Mouse (Mus musculus) forebrain, embryonic 11.5 days (tissue): ENCODE data around the gene Tcirg1. TPM values are rescaled to one million over a fixed set of nuclear protein-coding genes. Genes with fewer than 3 reads are reported as not detected.

Source experiments
- ATAC-seq: fragments of 200-750 bp; cut with Nextera tagmentation; replicated peaks from 2 replicates; pipeline ENCODE4 v1.8.0; 2017; ENCODE audit warnings: moderate TSS enrichment; ENCODE audit not compliant: low FRiP score
- DNase-seq: peaks from one replicate; pipeline ENCODE4 v3.0.0-alpha.2; 2017; ENCODE audit warnings: low spot score
- H3K27ac ChIP-seq: fragments of 300-500 bp; sonication (generic); 2 replicates; pipeline ENCODE4 v1.5.1; 2014; ENCODE audit warnings: low read depth, low read length
- H3K27me3 ChIP-seq: fragments of 300-500 bp; sonication (generic); 2 replicates; pipeline ENCODE4 v1.6.1; 2014; ENCODE audit warnings: mild to moderate bottlenecking, low read length, mixed read lengths; ENCODE audit not compliant: control insufficient read depth, insufficient read depth
- H3K36me3 ChIP-seq: fragments of 300-500 bp; sonication (generic); 2 replicates; pipeline ENCODE4 v1.6.1; 2014; ENCODE audit warnings: mild to moderate bottlenecking, low read length, moderate library complexity, mixed read lengths; ENCODE audit not compliant: control insufficient read depth, insufficient read depth
- H3K4me1 ChIP-seq: fragments of 300-500 bp; sonication (generic); replicated peaks from 2 replicates; pipeline ENCODE4 v1.6.1; 2014; ENCODE audit warnings: low read length, mixed read lengths; ENCODE audit not compliant: control insufficient read depth, insufficient read depth
- H3K4me2 ChIP-seq: fragments of 300-500 bp; sonication (generic); 2 replicates; pipeline ENCODE4 v1.6.1; 2014; ENCODE audit warnings: low read depth, mild to moderate bottlenecking, low read length, moderate library complexity, mixed read lengths; ENCODE audit not compliant: severe bottlenecking
- H3K4me3 ChIP-seq: fragments of 300-500 bp; sonication (generic); 2 replicates; pipeline ENCODE4 v1.5.1; 2014; ENCODE audit warnings: low read depth, low read length
- H3K9ac ChIP-seq: fragments of 300-500 bp; sonication (generic); 2 replicates; pipeline ENCODE4 v1.6.1; 2014; ENCODE audit warnings: low read length
- H3K9me3 ChIP-seq: fragments of 300-500 bp; sonication (generic); 2 replicates; pipeline ENCODE4 v1.6.1; 2016; ENCODE audit warnings: low read length, mixed read lengths; ENCODE audit not compliant: control insufficient read depth
- WGBS: fragments of 180-500 bp; shearing (Covaris S2); extraction: QIAGEN DNeasy Blood & Tissue Kit; methylation state at CpG from one replicate; pipeline ENCODE4 v1.1.7; 2014; 5-methylcytosine and 5-hydroxymethylcytosine counted together
- polyA plus RNA-seq: library from polyadenylated mRNA; unstranded; fragments of >200 nt; fragmentation: Nextera tagmentation; extraction: Ambion mirVana; gene quantifications from 2 replicates; pipeline ENCODE4 v1.2.1, GENCODE M21; 2014

Gene Tcirg1
- polyA plus RNA-seq, 1 experiment from 2014 or later: 11.4 TPM

DNA sequence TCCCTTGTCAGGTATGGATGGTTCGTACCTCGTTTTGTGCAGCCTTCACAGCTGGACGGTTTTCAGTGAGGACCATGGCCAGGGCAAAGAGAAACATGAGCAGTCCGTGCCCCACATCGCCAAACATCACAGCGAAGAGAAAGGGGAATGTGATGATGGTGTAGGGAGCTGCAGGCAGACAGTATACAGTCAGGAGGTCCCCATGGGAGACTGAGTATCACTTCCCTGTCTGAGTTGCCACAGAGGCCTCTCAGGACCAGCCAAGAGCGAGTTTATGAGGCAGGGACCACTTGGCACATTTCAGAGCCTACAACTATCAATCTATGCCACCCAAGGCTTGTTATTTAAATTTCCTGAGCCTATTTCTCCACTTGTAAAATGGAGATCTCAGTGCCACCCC, 8.0 kb downstream of the Tcirg1 start:
- Histone ChIP-seq H3K4me3 (no peak overlapping the region), H3K4me2 (no peak overlapping the region), H3K4me1 (peaks cover 4% of the 10 kb centered on the region; the same call in 1 of the 2 replicates), H3K36me3 (peaks cover 9% of the 10 kb centered on the region; the same call in 1 of the 2 replicates), H3K9ac (no peak overlapping the region), H3K27me3 (no peaks in the 10 kb centered on the region), H3K9me3 (no peaks in the 10 kb centered on the region), H3K27ac (no peak overlapping the region)
- no peak for ATAC-seq
- WGBS: 88% methylated on average over 7 of the region's 7 CpGs
- no peak for DNase-seq

- Histone ChIP-seq H3K27ac (no peak overlapping the region), H3K4me3 (no peak overlapping the region), H3K9me3 (no peaks in the 10 kb centered on the region), H3K36me3 (peaks cover 13% of the 10 kb centered on the region), H3K4me1 (peaks cover 4% of the 10 kb centered on the region; the same call in 1 of the 2 replicates), H3K27me3 (no peaks in the 10 kb centered on the region), H3K4me2 (no peak overlapping the region), H3K9ac (no peak overlapping the region)
- DNase-seq: no peak
- no peak for ATAC-seq
- 95% methylated on average over 5 of the region's 5 CpGs for WGBS
Measured at GRCm38 (mm10) chr19:3897557-3897956, 9.4 kb downstream of the Tcirg1 start.

GRCm38 (mm10) chr19:3896208-3896607, 10.7 kb downstream of the Tcirg1 start:
- H3K4me3 ChIP-seq: no peak overlapping the region
- H3K9ac ChIP-seq: no peak overlapping the region
- no peaks in the 10 kb centered on the region for H3K27me3 ChIP-seq
- DNase-seq (no peak), ATAC-seq (no peak)
- peaks cover 4% of the 10 kb centered on the region; the same call in 1 of the 2 replicates for H3K4me1 ChIP-seq
- H3K27ac ChIP-seq: no peak overlapping the region
- WGBS: 91% methylated on average over 10 of the region's 10 CpGs
- H3K36me3 ChIP-seq: peaks cover 16% of the 10 kb centered on the region
- H3K4me2 ChIP-seq: no peak overlapping the region
- H3K9me3 ChIP-seq: no peaks in the 10 kb centered on the region

DNA sequence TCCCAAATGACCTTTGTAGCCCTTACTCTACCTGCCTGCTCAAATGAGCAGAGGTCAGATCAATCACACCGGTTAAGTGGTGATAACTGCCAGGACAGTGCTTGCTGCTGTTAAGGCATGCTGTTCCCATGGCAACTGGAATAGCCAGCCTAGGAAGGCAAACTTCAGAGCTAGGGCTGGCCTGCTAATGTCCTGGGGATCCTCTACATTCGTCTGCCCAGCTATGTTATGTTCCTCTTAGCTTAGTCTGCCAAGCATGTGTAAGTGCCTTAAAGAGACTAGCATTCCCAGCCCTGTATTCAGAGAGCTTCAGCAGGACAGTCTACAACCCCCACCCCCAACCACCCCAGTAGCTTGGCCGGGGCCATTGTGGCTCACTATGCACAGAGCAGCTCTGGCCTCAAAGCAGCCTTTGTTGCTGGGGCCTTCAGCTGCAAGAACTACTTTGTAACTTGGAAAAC, 11.7 kb downstream of the Tcirg1 start:
- ATAC-seq (no peak), DNase-seq (no peak)
- H3K27ac ChIP-seq: peak overlapping the region; percentile 41; the same call in 1 of the 2 replicates
- peaks cover 16% of the 10 kb centered on the region for H3K36me3 ChIP-seq
- 37% methylated on average over 3 of the region's 3 CpGs for WGBS
- no peak overlapping the region for H3K4me2 ChIP-seq
- no peaks in the 10 kb centered on the region for H3K27me3 ChIP-seq
- H3K9ac ChIP-seq: no peak overlapping the region
- H3K4me3 ChIP-seq: no peak overlapping the region
- peaks cover 4% of the 10 kb centered on the region; the same call in 1 of the 2 replicates for H3K4me1 ChIP-seq
- no peaks in the 10 kb centered on the region for H3K9me3 ChIP-seq

DNA sequence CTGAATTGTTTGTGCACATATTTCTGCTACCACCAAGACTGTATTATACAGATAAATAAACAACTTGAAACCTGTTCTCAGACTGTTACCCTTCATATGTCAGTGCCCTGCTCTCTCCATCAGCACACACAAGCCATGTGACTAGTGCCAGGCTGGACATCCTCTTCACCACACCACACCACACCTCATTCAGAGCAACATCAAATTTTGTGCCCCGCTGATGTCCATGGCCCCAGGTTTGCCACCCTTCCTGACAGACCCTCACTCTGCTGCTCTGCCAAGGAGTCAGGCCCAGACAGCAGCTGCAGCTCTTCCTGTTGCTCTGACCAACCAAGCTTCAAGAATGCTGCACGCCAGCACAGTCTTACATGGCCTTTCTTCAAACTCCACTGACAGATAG, 12.6 kb downstream of the Tcirg1 start:
- peaks cover 4% of the 10 kb centered on the region; the same call in 1 of the 2 replicates for H3K4me1 ChIP-seq
- H3K36me3 ChIP-seq: peaks cover 16% of the 10 kb centered on the region
- ATAC-seq: no peak

GRCm38 (mm10) chr19:3893545-3894116, 13.3 kb downstream of the Tcirg1 start:
- DNase-seq (no peak), ATAC-seq (no peak)
- Histone ChIP-seq H3K4me3 (no peak overlapping the region), H3K36me3 (peaks cover 16% of the 10 kb centered on the region), H3K4me1 (peaks cover 4% of the 10 kb centered on the region; the same call in 1 of the 2 replicates), H3K27ac (no peak overlapping the region), H3K4me2 (no peak overlapping the region), H3K9ac (no peak overlapping the region), H3K9me3 (no peaks in the 10 kb centered on the region), H3K27me3 (no peaks in the 10 kb centered on the region)
- 97% methylated on average over 4 of the region's 4 CpGs for WGBS

More for the DNA sequence above, 12.6 kb downstream of the Tcirg1 start:
- no peak overlapping the region for H3K4me3 ChIP-seq
- no peaks in the 10 kb centered on the region for H3K9me3 ChIP-seq
- no peak for DNase-seq
- no peak overlapping the region for H3K9ac ChIP-seq
- 90% methylated on average over 2 of the region's 2 CpGs for WGBS
- no peak overlapping the region for H3K27ac ChIP-seq
- H3K27me3 ChIP-seq: no peaks in the 10 kb centered on the region
- H3K4me2 ChIP-seq: no peak overlapping the region

DNA sequence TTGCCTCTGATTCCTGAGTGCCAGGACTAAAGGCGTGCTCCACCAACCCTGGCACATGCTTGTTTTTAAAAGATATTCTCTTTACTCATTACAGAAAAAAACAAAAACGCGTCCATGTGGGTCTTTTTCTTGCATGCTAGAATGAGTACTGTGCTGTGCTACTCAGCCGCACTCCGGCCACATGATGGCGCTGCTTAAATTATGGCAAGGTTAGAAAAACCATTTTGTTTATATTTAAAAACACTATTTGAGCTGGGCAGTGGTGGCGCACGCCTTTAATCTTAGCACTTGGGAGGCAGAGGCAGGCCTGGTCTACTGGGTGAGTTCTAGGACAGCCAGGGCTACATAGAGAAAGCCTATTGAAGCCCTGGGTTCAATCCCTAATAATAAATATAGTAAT, 16.8 kb downstream of the Tcirg1 start:
- DNase-seq (no peak), ATAC-seq (no peak)
- no peak overlapping the region for H3K9ac ChIP-seq
- peaks cover 3% of the 10 kb centered on the region; the same call in 1 of the 2 replicates for H3K4me1 ChIP-seq
- H3K27ac ChIP-seq: no peak overlapping the region
- H3K36me3 ChIP-seq: peaks cover 11% of the 10 kb centered on the region
- H3K4me2 ChIP-seq: no peak overlapping the region
- WGBS: 86% methylated on average over 8 of the region's 8 CpGs
- H3K4me3 ChIP-seq: no peak overlapping the region
- no peaks in the 10 kb centered on the region for H3K27me3 ChIP-seq
- H3K9me3 ChIP-seq: no peaks in the 10 kb centered on the region

GRCm38 (mm10) chr19:3889096-3889495, 17.8 kb downstream of the Tcirg1 start:
- DNase-seq (no peak), ATAC-seq (no peak)
- H3K27ac ChIP-seq: no peak overlapping the region
- H3K27me3 ChIP-seq: no peaks in the 10 kb centered on the region
- peaks cover 8% of the 10 kb centered on the region for H3K36me3 ChIP-seq
- H3K9me3 ChIP-seq: no peaks in the 10 kb centered on the region
- no peak overlapping the region for H3K4me3 ChIP-seq
- no peak overlapping the region for H3K4me2 ChIP-seq
- no peaks in the 10 kb centered on the region for H3K4me1 ChIP-seq
- H3K9ac ChIP-seq: no peak overlapping the region
- WGBS: 89% methylated on average over 5 of the region's 5 CpGs
